In the genomic region with DNA sequence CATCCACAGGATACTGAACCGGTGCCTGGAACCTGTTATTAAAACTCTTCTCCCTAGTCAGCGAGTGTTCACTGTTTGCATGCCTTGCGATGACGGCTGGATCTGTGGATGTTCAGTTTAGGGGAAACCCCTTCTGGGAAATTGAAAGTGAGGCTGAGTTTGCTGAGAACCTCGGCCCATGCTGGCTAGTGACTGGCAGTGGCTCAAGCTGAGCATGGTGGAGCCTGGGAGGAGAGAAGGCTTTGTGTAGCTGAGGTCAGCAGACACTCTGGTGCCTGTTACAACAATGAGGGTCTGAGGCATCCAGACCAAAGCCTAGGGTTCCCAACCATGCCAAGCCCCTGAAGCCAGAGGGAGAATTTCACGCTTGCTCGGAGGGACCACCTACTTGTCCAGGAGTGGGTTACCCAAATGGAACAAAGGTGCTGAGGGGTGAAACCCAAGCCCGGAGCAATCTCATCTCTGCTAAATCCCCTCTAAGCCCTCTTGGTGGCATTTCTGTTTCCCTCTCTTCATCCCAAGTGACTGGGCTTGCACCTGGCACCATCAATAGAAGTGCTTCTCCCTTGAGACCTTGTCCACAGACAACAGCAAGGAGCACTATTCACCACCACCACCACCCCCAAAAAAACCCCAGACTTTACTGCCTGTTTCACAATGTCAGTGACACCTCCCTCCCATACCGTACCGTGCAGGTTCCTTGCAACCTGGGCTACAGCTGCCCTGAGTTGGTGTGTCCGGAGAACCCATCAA, we compare ENCODE assay signal across 12 mouse cellular contexts.
DNase-seq lines count a peak whose midpoint lies in the region; ATAC-seq lines count a peak whose summit lies in the region.
"Had no signal": no experiment of that assay in that cellular context is flagged by ENCODE, and none has a peak within 500 bp of the region (broad histone marks: within the 10 kb centered on the region; RNA-seq: fewer than 3 reads in every experiment).

No protein-coding gene starts in this region.

- H3K4me1 ChIP-seq in forebrain, embryonic 10.5 days = peaks cover 64% of the 10 kb centered on the region
- H3K4me1 ChIP-seq in forebrain, embryonic 15.5 days = peaks cover 28% of the 10 kb centered on the region
- peaks cover 64% of the 10 kb centered on the region for H3K4me1 ChIP-seq in kidney, embryonic 14.5 days (ENCODE audit: control insufficient read depth, insufficient read depth, low read length)
- H3K4me1 ChIP-seq in midbrain, embryonic 13.5 days (replicated peaks) = peaks cover 48% of the 10 kb centered on the region
- H3K4me1 ChIP-seq in midbrain, embryonic 11.5 days (ENCODE audit: control insufficient read depth, insufficient read depth, low read length) = peaks cover 49% of the 10 kb centered on the region
- H3K4me1 ChIP-seq in limb, embryonic 13.5 days = peaks cover 63% of the 10 kb centered on the region

- no peak overlapping the region for H3K4me2 ChIP-seq in forebrain, embryonic 15.5 days (replicated peaks)
- H3K4me2 ChIP-seq in kidney, embryonic 14.5 days (replicated peaks; ENCODE audit: low read depth, low read length) = peak overlapping the region; percentile 58
- H3K4me2 ChIP-seq in midbrain, embryonic 13.5 days (replicated peaks) = no peak overlapping the region
- H3K4me2 ChIP-seq in midbrain, embryonic 11.5 days = no peak overlapping the region
- H3K4me2 ChIP-seq in limb, embryonic 13.5 days (replicated peaks) = peak overlapping the region; percentile 36
- H3K4me2 ChIP-seq: hindbrain, embryonic 14.5 days; neural tube, embryonic 15.5 days had no signal

- H3K9ac ChIP-seq in forebrain, embryonic 15.5 days (replicated peaks) = no peak overlapping the region
- peak overlapping the region; percentile 48; the same call in 1 of the 2 replicates for H3K9ac ChIP-seq in kidney, embryonic 14.5 days (ENCODE audit: low read depth, low read length)
- H3K9ac ChIP-seq in midbrain, embryonic 13.5 days (replicated peaks) = no peak overlapping the region
- H3K9ac ChIP-seq in midbrain, embryonic 11.5 days (ENCODE audit: low read length) = no peak overlapping the region
- H3K9ac ChIP-seq in limb, embryonic 13.5 days = 0 out of 2 replicates have a peak overlapping the region, but pooled peaks have one; percentile 31
- H3K9ac ChIP-seq: hindbrain, embryonic 14.5 days; neural tube, embryonic 15.5 days had no signal

- no peaks in the 10 kb centered on the region for H3K36me3 ChIP-seq in forebrain, embryonic 10.5 days (replicated peaks)
- no peaks in the 10 kb centered on the region for H3K36me3 ChIP-seq in forebrain, embryonic 15.5 days
- no peaks in the 10 kb centered on the region for H3K36me3 ChIP-seq in kidney, embryonic 14.5 days (ENCODE audit: control insufficient read depth, insufficient read depth, low read length)
- no peaks in the 10 kb centered on the region for H3K36me3 ChIP-seq in midbrain, embryonic 13.5 days
- H3K36me3 ChIP-seq in midbrain, embryonic 11.5 days (ENCODE audit: control insufficient read depth, insufficient read depth, low read length) = no peaks in the 10 kb centered on the region
- no peaks in the 10 kb centered on the region for H3K36me3 ChIP-seq in limb, embryonic 13.5 days
- H3K36me3 ChIP-seq: neural tube, embryonic 15.5 days had no signal

- 55% methylated on average over 11 of the region's 11 CpGs for WGBS in forebrain, embryonic 10.5 days
- WGBS in forebrain, embryonic 15.5 days = 57% methylated on average over 11 of the region's 11 CpGs
- 30% methylated on average over 11 of the region's 11 CpGs for WGBS in kidney, embryonic 14.5 days
- WGBS in midbrain, embryonic 13.5 days = 54% methylated on average over 11 of the region's 11 CpGs
- WGBS in midbrain, embryonic 11.5 days = 51% methylated on average over 11 of the region's 11 CpGs
- 48% methylated on average over 11 of the region's 11 CpGs for WGBS in limb, embryonic 13.5 days

- H3K27ac ChIP-seq in forebrain, embryonic 10.5 days = peak overlapping the region; percentile 27; the same call in 1 of the 2 replicates
- no peak overlapping the region for H3K27ac ChIP-seq in forebrain, embryonic 15.5 days (replicated peaks)
- H3K27ac ChIP-seq in kidney, embryonic 14.5 days (ENCODE audit: low read depth, low read length) = peak overlapping the region; percentile 84
- 0 out of 2 replicates have a peak overlapping the region, but pooled peaks have one; percentile 14 for H3K27ac ChIP-seq in midbrain, embryonic 13.5 days
- no peak overlapping the region for H3K27ac ChIP-seq in midbrain, embryonic 11.5 days (ENCODE audit: low read depth, low read length)
- H3K27ac ChIP-seq in limb, embryonic 13.5 days = no peak overlapping the region
- H3K27ac ChIP-seq: hindbrain, embryonic 14.5 days; neural tube, embryonic 15.5 days had no signal

- H3K9me3 ChIP-seq in forebrain, embryonic 10.5 days = no peaks in the 10 kb centered on the region
- H3K9me3 ChIP-seq in forebrain, embryonic 15.5 days = no peaks in the 10 kb centered on the region
- no peaks in the 10 kb centered on the region for H3K9me3 ChIP-seq in kidney, embryonic 14.5 days (ENCODE audit: control insufficient read depth, low read length)
- H3K9me3 ChIP-seq in midbrain, embryonic 13.5 days = no peaks in the 10 kb centered on the region
- H3K9me3 ChIP-seq in midbrain, embryonic 11.5 days (ENCODE audit: control insufficient read depth, low read length) = no peaks in the 10 kb centered on the region
- H3K9me3 ChIP-seq in limb, embryonic 13.5 days = no peaks in the 10 kb centered on the region
- H3K9me3 ChIP-seq: neural tube, embryonic 15.5 days had no signal

- ATAC-seq in forebrain, embryonic 15.5 days (replicated peaks) = no peak
- peak; percentile 25; the same call in 1 of the 2 replicates for ATAC-seq in kidney, embryonic 14.5 days (ENCODE audit: low FRiP score, low TSS enrichment)
- no peak for ATAC-seq in midbrain, embryonic 13.5 days
- ATAC-seq in midbrain, embryonic 11.5 days (ENCODE audit: low FRiP score) = no peak
- ATAC-seq in limb, embryonic 13.5 days (ENCODE audit: low FRiP score, low read depth) = no peak

- no peak for DNase-seq in forebrain, embryonic 10.5 days (ENCODE audit: extremely low spot score, low spot score)
- no peak for DNase-seq in kidney, postnatal 14 days
- DNase-seq in midbrain, embryonic 11.5 days (ENCODE audit: low spot score, missing footprints) = no peak
- DNase-seq in thymus, postnatal 0 days (ENCODE audit: low spot score) = no peak
- DNase-seq: adrenal gland, adult 8-10 months; thymus, postnatal 25 days had no signal

- H3K27me3 ChIP-seq in forebrain, embryonic 10.5 days (ENCODE audit: poor library complexity, severe bottlenecking) = peaks cover 47% of the 10 kb centered on the region
- H3K27me3 ChIP-seq in forebrain, embryonic 15.5 days = no peaks in the 10 kb centered on the region
- H3K27me3 ChIP-seq in kidney, embryonic 14.5 days (ENCODE audit: control insufficient read depth, insufficient read depth, low read length) = no peaks in the 10 kb centered on the region
- H3K27me3 ChIP-seq in midbrain, embryonic 13.5 days = peaks cover 17% of the 10 kb centered on the region
- peaks cover 4% of the 10 kb centered on the region; the same call in 1 of the 2 replicates for H3K27me3 ChIP-seq in midbrain, embryonic 11.5 days (ENCODE audit: control insufficient read depth, insufficient read depth, low read length)
- H3K27me3 ChIP-seq in limb, embryonic 13.5 days = peaks cover 18% of the 10 kb centered on the region; the same call in 1 of the 2 replicates

- no peak overlapping the region for H3K4me3 ChIP-seq in forebrain, embryonic 10.5 days
- H3K4me3 ChIP-seq in forebrain, embryonic 15.5 days = no peak overlapping the region
- H3K4me3 ChIP-seq in kidney, embryonic 14.5 days (ENCODE audit: low read length) = peak overlapping the region; percentile 47
- H3K4me3 ChIP-seq in midbrain, embryonic 13.5 days (replicated peaks) = no peak overlapping the region
- H3K4me3 ChIP-seq in midbrain, embryonic 11.5 days (ENCODE audit: low read depth, low read length) = no peak overlapping the region
- H3K4me3 ChIP-seq in limb, embryonic 13.5 days = no peak overlapping the region; the same call in 1 of the 2 replicates
- H3K4me3 ChIP-seq: neural tube, embryonic 15.5 days had no signal

Comparison
In these comparisons a context has a peak if more than half of its experiments do, and no peak if none do; other contexts are left out.
1. H3K27ac ChIP-seq: peak in forebrain, embryonic 10.5 days (single experiment), kidney, embryonic 14.5 days (single experiment) and midbrain, embryonic 13.5 days (single experiment); none in forebrain, embryonic 15.5 days (single experiment), midbrain, embryonic 11.5 days (single experiment) and limb, embryonic 13.5 days (single experiment).
2. H3K4me2 ChIP-seq: peak in kidney, embryonic 14.5 days (single experiment) and limb, embryonic 13.5 days (single experiment); none in forebrain, embryonic 15.5 days (single experiment), midbrain, embryonic 13.5 days (single experiment) and midbrain, embryonic 11.5 days (single experiment).
3. H3K9ac ChIP-seq: peak in kidney, embryonic 14.5 days (single experiment) and limb, embryonic 13.5 days (single experiment); none in forebrain, embryonic 15.5 days (single experiment), midbrain, embryonic 13.5 days (single experiment) and midbrain, embryonic 11.5 days (single experiment).